8 mouse cellular contexts compared by ENCODE assay signal in genomic region chr16:50737396-50737843, GRCm38 (mm10).
A peak's percentile ranks its signal among the peaks of the same experiment; 100 is the strongest.
DNase-seq lines count a peak whose midpoint lies in the region; ATAC-seq and TF ChIP-seq lines count a peak whose summit lies in the region.

No protein-coding gene starts in this region.

- peak overlapping the region; percentile 62 for H3K9ac ChIP-seq in heart, adult 2 months (ENCODE audit: low read depth, low read length)
- H3K9ac ChIP-seq in kidney, embryonic 15.5 days, result peak overlapping the region; percentile 47

- peak overlapping the region; percentile 48 for H3K4me3 ChIP-seq in heart, adult 2 months
- H3K4me3 ChIP-seq in kidney, embryonic 15.5 days (replicated peaks), result peak overlapping the region; percentile 52
- H3K4me3 ChIP-seq in megakaryocyte, embryonic 14.5 days (replicated peaks), result peak overlapping the region; percentile 91

- TF ChIP-seq CTCF in heart, adult 2 months (IDR thresholded peaks at IDR 0.05), result no peak

- DNase-seq in left cerebral cortex, postnatal 4 days, result peak; percentile 21
- no peak for DNase-seq in left cerebral cortex, adult 18-20 months (ENCODE audit: low spot score in 2 of 2)
- DNase-seq in cerebellum, adult 18-20 months, result peak; percentile 13 to 15
- DNase-seq in heart, adult 2 months, result peak; percentile 28 to 47
- DNase-seq in spleen, postnatal 36 days (ENCODE audit: low spot score in 2 of 2), result peak; percentile 17 to 37
- DNase-seq in layer of hippocampus, adult 8-10 months (ENCODE audit: low spot score in 2 of 2), result no peak

- H3K4me2 ChIP-seq in kidney, embryonic 15.5 days, result peak overlapping the region; percentile 70

- H3K79me2 ChIP-seq in heart, adult 2 months (replicated peaks; ENCODE audit: control insufficient read depth, insufficient read depth, low read length), result no peaks in the 10 kb centered on the region

- 26% methylated on average over 10 of the region's 10 CpGs for whole genome bisulfite sequencing in heart, adult 2 months
- 34% methylated on average over 10 of the region's 10 CpGs for WGBS in kidney, embryonic 15.5 days

- TF ChIP-seq POLR2A in heart, adult 2 months (IDR thresholded peaks at IDR 0.05; ENCODE audit: insufficient read depth, low read depth, low read length), result no peak

- H3K36me3 ChIP-seq in heart, adult 2 months (ENCODE audit: control insufficient read depth, insufficient read depth, low read length), result no peaks in the 10 kb centered on the region
- no peaks in the 10 kb centered on the region for H3K36me3 ChIP-seq in kidney, embryonic 15.5 days
- H3K36me3 ChIP-seq in megakaryocyte, embryonic 14.5 days (replicated peaks; ENCODE audit: low read length), result no peaks in the 10 kb centered on the region

- H3K9me3 ChIP-seq in kidney, embryonic 15.5 days (replicated peaks), result no peaks in the 10 kb centered on the region
- no peaks in the 10 kb centered on the region for H3K9me3 ChIP-seq in megakaryocyte, embryonic 14.5 days

- peaks cover 1% of the 10 kb centered on the region; the same call in 1 of the 2 replicates for H3K4me1 ChIP-seq in heart, adult 2 months (ENCODE audit: control insufficient read depth, insufficient read depth, low read length)
- H3K4me1 ChIP-seq in kidney, embryonic 15.5 days, result peaks cover 14% of the 10 kb centered on the region
- H3K4me1 ChIP-seq in megakaryocyte, embryonic 14.5 days, result peaks cover 24% of the 10 kb centered on the region

- no peaks in the 10 kb centered on the region for H3K27me3 ChIP-seq in heart, adult 2 months (ENCODE audit: control insufficient read depth, insufficient read depth, low read length)
- no peaks in the 10 kb centered on the region for H3K27me3 ChIP-seq in kidney, embryonic 15.5 days
- H3K27me3 ChIP-seq in megakaryocyte, embryonic 14.5 days (replicated peaks), result peaks cover 2% of the 10 kb centered on the region

- no peak for ATAC-seq in kidney, embryonic 15.5 days (replicated peaks; ENCODE audit: low FRiP score)

- peak overlapping the region; percentile 75 for H3K27ac ChIP-seq in heart, adult 2 months
- H3K27ac ChIP-seq in kidney, embryonic 15.5 days, result no peak overlapping the region

- no peak for TF ChIP-seq EP300 in heart, adult 2 months (IDR thresholded peaks at IDR 0.05; ENCODE audit: insufficient read depth, low read depth, low read length)

- intact Hi-C loops in left cerebral cortex, postnatal 4 days (cut with DNase I), result loop anchor here (5.0 to 10.0 kb wide), 4 partner anchors 213 to 1723 kb away; no protein-coding TSS in a partner anchor
- intact Hi-C loops in heart, adult 2 months (cut with DNase I), result loop anchor here (2.0 to 10.0 kb wide), 8 partner anchors 305 to 1575 kb away; partner anchors contain the start of gene Bbx

Comparison
In these comparisons a context has a peak if more than half of its experiments do, and no peak if none do; other contexts are left out.
1. DNase-seq: peak in left cerebral cortex, postnatal 4 days (single experiment), cerebellum, adult 18-20 months (2 of 2), heart, adult 2 months (2 of 2) and spleen, postnatal 36 days (2 of 2); none in left cerebral cortex, adult 18-20 months (0 of 2) and layer of hippocampus, adult 8-10 months (0 of 2).
2. Peak in every context shown above with its lines, with median percentiles within 50 percentile points of each other: H3K4me3 ChIP-seq.